Mouse (Mus musculus): ENCODE measurements around the gene Svs2. TPM values are rescaled to one million over a fixed set of nuclear protein-coding genes. Genes with fewer than 3 reads are reported as not detected.

Svs2 gene
- polyA plus RNA-seq, 1 experiment from 2014 or later: not detected

DNA sequence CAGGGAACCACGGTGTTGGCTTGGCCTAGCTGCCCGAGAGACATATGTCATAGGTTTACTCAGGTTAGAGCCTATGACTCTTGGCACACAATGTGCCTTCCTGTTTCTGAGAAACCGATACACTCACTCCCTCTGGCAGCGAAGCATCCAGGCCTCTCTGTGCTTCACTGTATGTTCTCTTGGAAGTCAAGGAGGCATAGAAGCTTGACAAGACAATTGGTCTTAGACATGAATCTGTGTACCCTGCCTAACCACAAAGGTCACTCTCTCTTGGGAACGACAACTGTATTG is 41.6 kb downstream of the Svs2 start:
- H3K27ac ChIP-seq (replicated peaks): no peak overlapping the region
- no peaks in the 10 kb centered on the region for H3K4me1 ChIP-seq
- ATAC-seq (replicated peaks): no peak
- no peaks in the 10 kb centered on the region for H3K36me3 ChIP-seq
- H3K4me2 ChIP-seq (replicated peaks): no peak overlapping the region
- H3K27me3 ChIP-seq: no peaks in the 10 kb centered on the region
- no peak overlapping the region for H3K9ac ChIP-seq (replicated peaks)
- no peak overlapping the region for H3K4me3 ChIP-seq
- 82% methylated on average over 5 of the region's 5 CpGs for WGBS
- H3K9me3 ChIP-seq: no peaks in the 10 kb centered on the region

DNA sequence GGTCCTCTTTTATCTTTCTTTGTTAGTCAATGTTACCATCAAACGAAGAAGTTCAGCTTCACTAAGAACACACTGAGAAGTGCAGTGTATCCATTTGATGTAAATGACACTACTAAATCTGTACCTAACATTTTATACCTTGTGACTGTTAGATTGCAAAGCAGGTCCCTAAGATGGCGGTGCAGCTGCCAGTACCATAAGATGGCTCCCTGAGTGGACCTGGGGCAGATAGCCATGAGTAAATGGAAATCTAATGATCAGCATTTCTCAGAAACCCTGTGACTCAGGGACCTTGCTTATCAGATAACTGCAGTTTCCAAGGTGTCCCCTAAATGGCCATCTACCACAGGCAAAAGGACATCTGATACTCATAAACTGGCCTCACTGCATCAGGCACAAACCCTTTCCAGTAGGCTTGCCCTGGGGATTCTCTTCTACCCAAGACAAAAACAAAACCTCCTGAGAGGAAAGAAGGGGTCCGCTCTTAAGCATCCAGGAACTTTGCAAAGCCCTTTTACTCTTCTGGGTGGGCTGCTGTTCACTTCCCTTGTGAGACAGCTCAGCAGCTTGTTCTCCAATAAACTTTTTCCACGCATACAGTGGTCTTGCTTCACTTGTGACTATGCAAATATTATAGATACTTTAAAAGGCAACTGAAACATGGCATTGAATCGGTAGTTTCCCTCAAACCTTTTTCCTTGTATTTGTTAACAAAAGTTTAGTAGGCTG is 42.1 kb downstream of the Svs2 start:
- Histone ChIP-seq H3K9ac (replicated peaks) (no peak overlapping the region), H3K36me3 (no peaks in the 10 kb centered on the region), H3K4me1 (no peaks in the 10 kb centered on the region), H3K9me3 (no peaks in the 10 kb centered on the region), H3K27ac (replicated peaks) (no peak overlapping the region), H3K27me3 (no peaks in the 10 kb centered on the region), H3K4me2 (replicated peaks) (no peak overlapping the region), H3K4me3 (no peak overlapping the region)
- ATAC-seq (replicated peaks): no peak
- 91% methylated on average over 5 of the region's 5 CpGs for WGBS

DNA sequence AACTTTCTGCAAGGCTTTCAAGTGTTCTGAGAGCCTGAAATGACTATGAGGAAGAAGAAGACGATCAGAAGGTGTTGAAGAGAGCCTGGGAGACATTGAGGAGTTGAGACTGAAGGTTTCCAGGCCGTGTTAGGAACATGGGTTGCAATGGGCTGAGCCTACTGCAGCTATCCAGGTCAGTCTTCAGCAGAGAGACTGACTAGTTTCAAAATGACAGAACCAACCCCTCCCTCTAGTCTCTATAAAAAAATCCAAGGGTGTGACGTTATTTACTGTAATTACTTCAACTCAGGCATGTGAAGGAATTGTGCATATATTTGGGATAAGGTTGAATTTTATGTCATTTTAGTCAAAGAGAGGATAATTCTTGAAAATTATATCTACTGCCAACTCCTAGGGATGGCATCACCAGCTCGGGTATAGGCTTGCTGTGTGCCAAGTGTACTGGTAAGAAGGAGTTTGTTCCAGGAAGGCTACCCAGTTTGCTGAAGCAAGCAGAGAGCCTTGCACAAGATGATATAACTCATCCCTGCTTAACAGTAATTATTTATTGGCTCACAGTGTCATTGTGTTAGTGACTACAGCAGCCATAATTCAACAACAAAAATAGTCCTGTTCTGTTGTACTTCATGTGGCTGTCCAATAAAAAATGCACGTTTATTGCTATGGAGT is 43.2 kb downstream of the Svs2 start:
- H3K9ac ChIP-seq (replicated peaks): no peak overlapping the region
- no peaks in the 10 kb centered on the region for H3K27me3 ChIP-seq
- no peaks in the 10 kb centered on the region for H3K4me1 ChIP-seq
- no peaks in the 10 kb centered on the region for H3K9me3 ChIP-seq
- H3K27ac ChIP-seq (replicated peaks): no peak overlapping the region
- no peaks in the 10 kb centered on the region for H3K36me3 ChIP-seq
- no peak overlapping the region for H3K4me2 ChIP-seq (replicated peaks)
- H3K4me3 ChIP-seq: no peak overlapping the region
- ATAC-seq (replicated peaks): no peak
- 82% methylated on average over 5 of the region's 5 CpGs for WGBS

- no peaks in the 10 kb centered on the region for H3K27me3 ChIP-seq
- H3K4me3 ChIP-seq: no peak overlapping the region
- no peaks in the 10 kb centered on the region for H3K4me1 ChIP-seq
- H3K27ac ChIP-seq (replicated peaks): no peak overlapping the region
- no peaks in the 10 kb centered on the region for H3K36me3 ChIP-seq
- H3K9me3 ChIP-seq: no peaks in the 10 kb centered on the region
- no peak for ATAC-seq (replicated peaks)
- H3K9ac ChIP-seq (replicated peaks): no peak overlapping the region
- H3K4me2 ChIP-seq (replicated peaks): no peak overlapping the region
Measured at GRCm38 (mm10) chr2:164192279-164192678, 46.0 kb downstream of the Svs2 start.

DNA sequence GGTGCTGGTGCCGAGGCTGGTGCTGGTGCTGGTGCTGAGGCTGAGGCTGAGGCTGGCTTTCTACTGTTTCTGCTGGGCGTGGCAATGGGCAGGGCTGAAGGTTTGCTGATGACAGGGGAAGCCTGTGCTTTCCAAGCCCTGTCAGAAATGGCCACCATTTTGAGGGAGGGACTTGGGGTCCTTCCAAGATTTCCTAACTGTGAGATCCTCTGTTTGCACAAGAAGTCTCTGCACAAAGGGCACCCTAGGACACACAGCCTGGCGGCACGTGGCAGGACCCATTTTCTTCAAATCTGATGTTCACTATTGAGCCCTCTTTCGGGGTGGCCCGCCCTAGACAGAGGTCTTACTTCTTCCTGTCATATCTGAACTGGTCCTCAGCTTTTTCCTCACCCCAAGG is 47.7 kb downstream of the Svs2 start, which contains the start of gene Wfdc12:
TSS of gene Wfdc12 (minus strand) at position 33 of the 400 bp plus-strand sequence.
- ATAC-seq (replicated peaks): no peak
- no peak within 1 kb of the TSS for H3K27ac ChIP-seq (replicated peaks)
- H3K36me3 ChIP-seq: no peaks in the 10 kb centered on the region
- H3K27me3 ChIP-seq: no peaks in the 10 kb centered on the region
- H3K9me3 ChIP-seq: no peaks in the 10 kb centered on the region
- H3K4me3 ChIP-seq: no peak within 1 kb of the TSS
- H3K9ac ChIP-seq (replicated peaks): no peak within 1 kb of the TSS
- H3K4me1 ChIP-seq: no peaks in the 10 kb centered on the region
- H3K4me2 ChIP-seq (replicated peaks): no peak within 1 kb of the TSS
- WGBS: 81% methylated on average over 6 of the region's 6 CpGs

GRCm38 (mm10) chr2:164188722-164189121 is 49.5 kb downstream of the Svs2 start:
- WGBS: 27% methylated on average over 5 of the region's 5 CpGs
- H3K27me3 ChIP-seq: no peaks in the 10 kb centered on the region
- ATAC-seq (replicated peaks): no peak

More at GRCm38 (mm10) chr2:164188722-164189121, 49.5 kb downstream of the Svs2 start:
- Histone ChIP-seq H3K9ac (replicated peaks) (no peak overlapping the region), H3K4me3 (no peak overlapping the region), H3K4me1 (no peaks in the 10 kb centered on the region), H3K27ac (replicated peaks) (no peak overlapping the region), H3K4me2 (replicated peaks) (no peak overlapping the region), H3K36me3 (no peaks in the 10 kb centered on the region), H3K9me3 (no peaks in the 10 kb centered on the region)

Other genes with a start within 250 kb of the Svs2 start
- gene Ywhab, start 243.5 kb downstream of the Svs2 start, polyA plus RNA-seq (2015; fragmentation: Nextera tagmentation; extraction: Ambion mirVana): 431 and 450 TPM in 2 replicates
- 2.9 and 4.2 TPM in 2 replicates for gene Pabpc1l, start 213.0 kb downstream of the Svs2 start, polyA plus RNA-seq (2015; fragmentation: Nextera tagmentation; extraction: Ambion mirVana)
- 23.8 and 28.0 TPM in 2 replicates for gene Stk4, start 168.1 kb downstream of the Svs2 start, polyA plus RNA-seq (2015; fragmentation: Nextera tagmentation; extraction: Ambion mirVana)
- 52.5 and 55.5 TPM in 2 replicates for gene Tomm34, start 167.3 kb downstream of the Svs2 start, polyA plus RNA-seq (2015; fragmentation: Nextera tagmentation; extraction: Ambion mirVana)
- gene Kcns1, start 67.4 kb downstream of the Svs2 start, polyA plus RNA-seq (2015; fragmentation: Nextera tagmentation; extraction: Ambion mirVana): 0.55 and 0.75 TPM in 2 replicates
- gene Wfdc5, start 55.7 kb downstream of the Svs2 start, polyA plus RNA-seq (2015; fragmentation: Nextera tagmentation; extraction: Ambion mirVana): not detected in 2 replicates
- gene Wfdc12, start 47.9 kb downstream of the Svs2 start, polyA plus RNA-seq (2015; fragmentation: Nextera tagmentation; extraction: Ambion mirVana): not detected in 2 replicates
- not detected in 2 replicates for gene Wfdc15a, start 38.3 kb downstream of the Svs2 start, polyA plus RNA-seq (2015; fragmentation: Nextera tagmentation; extraction: Ambion mirVana)
- not detected in 2 replicates for gene Wfdc15b, start 16.8 kb downstream of the Svs2 start, polyA plus RNA-seq (2015; fragmentation: Nextera tagmentation; extraction: Ambion mirVana)
- not detected in 2 replicates for gene Svs3b, start 18.2 kb upstream of the Svs2 start, polyA plus RNA-seq (2015; fragmentation: Nextera tagmentation; extraction: Ambion mirVana)
- not detected in 2 replicates for gene Svs4, start 40.0 kb upstream of the Svs2 start, polyA plus RNA-seq (2015; fragmentation: Nextera tagmentation; extraction: Ambion mirVana)
- gene Svs3a, start 50.8 kb upstream of the Svs2 start, polyA plus RNA-seq (2015; fragmentation: Nextera tagmentation; extraction: Ambion mirVana): not detected in 2 replicates
- gene Svs6, start 78.3 kb upstream of the Svs2 start, polyA plus RNA-seq (2015; fragmentation: Nextera tagmentation; extraction: Ambion mirVana): not detected in 2 replicates
- gene Svs5, start 94.3 kb upstream of the Svs2 start, polyA plus RNA-seq (2015; fragmentation: Nextera tagmentation; extraction: Ambion mirVana): not detected in 2 replicates
- gene Slpi, start 150.6 kb upstream of the Svs2 start, polyA plus RNA-seq (2015; fragmentation: Nextera tagmentation; extraction: Ambion mirVana): 0.29 TPM in 1 of 2 replicates, not detected in the other
- 0.05 TPM in 1 of 2 replicates, not detected in the other for gene Rbpjl, start 164.7 kb upstream of the Svs2 start, polyA plus RNA-seq (2015; fragmentation: Nextera tagmentation; extraction: Ambion mirVana)
- 0.94 and 1.1 TPM in 2 replicates for gene Matn4, start 166.7 kb upstream of the Svs2 start, polyA plus RNA-seq (2015; fragmentation: Nextera tagmentation; extraction: Ambion mirVana)
- 6.1 and 6.4 TPM in 2 replicates for gene Sdc4, start 205.4 kb upstream of the Svs2 start, polyA plus RNA-seq (2015; fragmentation: Nextera tagmentation; extraction: Ambion mirVana)
- 76.6 and 82.2 TPM in 2 replicates for gene Sys1, start 218.5 kb upstream of the Svs2 start, polyA plus RNA-seq (2015; fragmentation: Nextera tagmentation; extraction: Ambion mirVana)
- 6.0 and 6.9 TPM in 2 replicates for gene Gm20458, start 222.5 kb upstream of the Svs2 start, polyA plus RNA-seq (2015; fragmentation: Nextera tagmentation; extraction: Ambion mirVana)
- not detected in 2 replicates for gene Trp53tg5, start 235.3 kb upstream of the Svs2 start, polyA plus RNA-seq (2015; fragmentation: Nextera tagmentation; extraction: Ambion mirVana)
- 8.1 and 9.1 TPM in 2 replicates for gene Dbndd2, start 247.6 kb upstream of the Svs2 start, polyA plus RNA-seq (2015; fragmentation: Nextera tagmentation; extraction: Ambion mirVana)